Mouse (Mus musculus) layer of hippocampus, adult 9-11 months (tissue): ENCODE measurements around the gene Ctdnep1.

Source experiments
- DNase-seq: peaks from one replicate; pipeline ENCODE4 v3.0.0; 2022

Gene Ctdnep1

GRCm38 (mm10) chr11:69989949-69990348 lies 9.0 kb downstream of the Ctdnep1 start:
- no peak for DNase-seq

DNA sequence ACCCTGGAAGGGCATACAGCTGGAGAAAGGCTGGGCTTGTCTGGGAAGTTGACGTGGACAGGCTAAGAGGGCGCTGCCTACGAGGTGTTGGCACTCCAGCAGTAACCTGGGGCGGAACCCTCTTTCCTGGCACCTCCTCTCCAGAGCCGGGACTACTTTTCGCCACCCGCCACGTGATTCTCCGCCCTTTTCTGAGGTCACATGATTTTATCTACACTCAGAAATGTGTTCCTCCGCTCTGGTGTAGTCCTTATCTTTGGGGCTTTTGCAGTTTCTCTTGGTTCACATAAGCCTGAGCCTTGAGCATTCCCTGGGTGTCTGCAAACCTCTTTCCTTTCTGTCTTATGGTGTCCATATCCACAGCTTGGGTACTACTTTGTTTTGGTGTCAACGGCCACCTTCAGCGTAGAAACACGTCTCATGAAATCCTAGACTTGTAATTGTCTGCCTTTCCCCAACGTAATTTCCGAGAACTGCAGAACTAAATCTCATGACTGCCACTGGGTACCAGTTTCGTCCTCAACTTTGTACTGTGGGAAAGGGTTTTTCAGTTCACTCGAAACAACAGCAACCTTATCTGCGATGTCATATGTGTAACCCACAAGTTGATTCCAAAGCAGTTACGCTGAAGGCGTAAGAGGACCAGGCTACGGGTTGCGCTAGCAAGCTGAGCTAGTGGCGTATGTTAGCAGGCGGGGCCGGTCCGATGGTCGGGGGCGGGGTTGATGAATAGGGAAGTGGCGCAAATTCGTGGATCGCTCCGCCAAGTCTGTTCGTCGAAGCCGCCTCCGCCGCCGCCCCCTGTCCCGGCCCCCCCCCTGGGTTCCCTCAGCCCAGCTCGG lies 10.1 kb downstream of the Ctdnep1 start, which contains the start of gene Gabarap:
Gene Gabarap (plus strand): TSS at position 294 of the 842 bp plus-strand sequence.
- DNase-seq = peak; percentile 97

DNA sequence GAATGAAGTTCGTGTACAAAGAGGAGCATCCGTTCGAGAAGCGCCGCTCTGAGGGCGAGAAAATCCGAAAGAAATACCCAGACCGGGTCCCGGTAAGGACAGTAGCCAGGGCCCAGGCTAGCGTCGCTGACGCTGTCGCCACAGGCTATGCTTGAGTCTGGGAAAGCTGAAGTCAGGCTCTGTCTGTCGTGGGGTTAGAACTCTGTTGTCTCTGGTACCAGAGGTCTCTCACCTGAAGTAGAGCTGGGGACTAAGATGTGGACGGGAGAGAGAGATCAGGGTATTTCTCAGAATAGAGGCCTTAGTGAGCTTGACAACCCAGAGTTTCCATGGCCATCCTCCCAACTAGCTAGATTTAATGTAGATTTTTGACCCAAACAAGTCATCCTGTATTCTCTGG lies 10.8 kb downstream of the Ctdnep1 start:
- DNase-seq = no peak

DNA sequence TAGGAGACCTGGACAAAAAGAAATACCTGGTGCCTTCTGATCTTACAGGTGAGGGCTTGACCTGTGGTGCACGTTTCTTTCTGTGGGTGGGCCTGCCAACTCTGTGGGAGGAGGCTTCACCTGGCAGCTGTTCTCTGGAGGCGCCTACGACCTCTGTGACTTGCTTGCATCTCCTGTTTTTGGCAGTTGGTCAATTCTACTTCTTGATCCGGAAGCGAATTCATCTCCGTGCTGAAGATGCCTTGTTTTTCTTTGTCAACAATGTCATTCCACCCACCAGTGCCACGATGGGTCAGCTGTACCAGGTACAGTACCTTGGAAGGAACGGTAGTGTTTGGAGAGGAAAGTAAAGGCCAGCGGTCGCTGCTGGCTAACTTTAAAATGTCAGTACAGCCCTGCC lies 11.4 kb downstream of the Ctdnep1 start:
- DNase-seq = no peak

GRCm38 (mm10) chr11:69992932-69993331 lies 12.0 kb downstream of the Ctdnep1 start:
- DNase-seq = no peak

GRCm38 (mm10) chr11:69994401-69995090 lies 13.6 kb downstream of the Ctdnep1 start:
- no peak for DNase-seq

DNA sequence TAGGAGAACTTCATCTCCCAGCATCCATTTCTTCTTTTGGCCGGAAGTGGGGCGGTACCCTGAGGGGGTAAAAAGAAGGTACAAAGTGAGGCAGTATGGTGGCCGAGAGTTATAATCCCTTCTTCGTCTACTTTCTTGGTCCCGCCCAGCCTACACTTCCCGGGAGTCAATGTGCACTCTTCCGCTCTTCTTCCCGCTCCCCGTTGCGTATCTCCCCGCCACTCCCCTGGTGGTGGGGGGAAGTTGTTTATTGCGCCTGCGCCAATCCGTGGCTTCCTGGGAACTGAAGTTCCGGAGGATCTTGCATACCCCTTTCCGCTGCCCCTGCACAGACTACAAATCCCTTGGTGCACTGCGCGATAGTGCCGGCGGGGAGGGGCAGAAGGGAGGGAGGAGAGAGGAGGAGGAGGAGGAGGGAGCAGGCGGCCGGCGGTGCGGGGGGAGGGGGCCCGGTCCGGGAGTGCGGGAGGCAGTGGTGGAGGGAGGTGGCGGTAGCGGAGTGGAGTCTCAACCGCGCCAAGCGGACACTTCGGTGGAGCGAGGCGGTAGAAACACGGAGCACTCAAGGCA lies 14.5 kb downstream of the Ctdnep1 start, which contains the start of gene Phf23:
Gene Phf23 (plus strand): TSS at position 387 of the 570 bp plus-strand sequence.
- peak; percentile 99 for DNase-seq

GRCm38 (mm10) chr11:69996161-69997061 lies 15.5 kb downstream of the Ctdnep1 start:
- no peak for DNase-seq

- peak; percentile 84 for DNase-seq
These were observed 16.1 kb downstream of the Ctdnep1 start for GRCm38 (mm10) chr11:69997070-69997509.

DNA sequence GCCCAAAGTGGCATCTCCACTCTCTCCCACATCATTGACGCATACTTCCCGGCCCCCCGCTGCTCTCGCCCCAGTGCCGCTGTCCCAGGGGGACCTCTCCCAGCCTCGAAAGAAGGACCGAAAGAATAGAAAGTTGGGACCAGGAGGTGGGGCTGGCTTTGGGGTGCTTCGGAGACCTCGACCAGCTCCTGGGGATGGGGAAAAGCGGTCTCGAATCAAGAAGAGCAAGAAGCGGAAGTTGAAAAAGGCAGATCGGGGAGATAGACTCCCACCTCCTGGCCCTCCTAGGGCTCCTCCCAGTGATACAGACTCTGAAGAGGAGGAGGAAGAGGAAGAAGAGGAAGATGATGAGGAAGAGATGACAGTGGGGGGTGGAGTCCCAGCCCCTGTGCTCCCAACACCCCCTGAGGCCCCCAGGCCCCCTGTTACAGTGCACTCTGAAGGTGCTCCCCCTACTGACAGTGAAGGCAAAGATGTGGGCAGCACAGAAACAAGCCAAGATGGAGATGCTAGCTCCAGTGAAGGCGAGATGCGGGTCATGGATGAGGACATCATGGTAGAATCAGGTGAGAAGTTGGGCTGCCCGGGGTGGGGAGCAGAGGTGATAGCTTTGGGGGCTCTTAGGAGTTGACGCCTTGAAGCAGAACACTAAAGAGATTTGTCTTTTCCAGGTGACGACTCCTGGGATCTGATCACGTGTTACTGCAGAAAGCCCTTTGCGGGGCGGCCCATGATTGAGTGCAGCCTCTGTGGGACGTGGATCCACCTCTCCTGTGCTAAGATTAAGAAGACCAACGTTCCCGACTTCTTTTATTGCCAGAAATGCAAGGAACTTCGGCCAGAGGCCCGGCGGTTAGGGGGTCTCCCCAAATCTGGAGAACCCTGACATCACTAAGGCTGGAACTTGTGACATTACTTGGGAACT lies 17.9 kb downstream of the Ctdnep1 start:
- DNase-seq = no peak

DNA sequence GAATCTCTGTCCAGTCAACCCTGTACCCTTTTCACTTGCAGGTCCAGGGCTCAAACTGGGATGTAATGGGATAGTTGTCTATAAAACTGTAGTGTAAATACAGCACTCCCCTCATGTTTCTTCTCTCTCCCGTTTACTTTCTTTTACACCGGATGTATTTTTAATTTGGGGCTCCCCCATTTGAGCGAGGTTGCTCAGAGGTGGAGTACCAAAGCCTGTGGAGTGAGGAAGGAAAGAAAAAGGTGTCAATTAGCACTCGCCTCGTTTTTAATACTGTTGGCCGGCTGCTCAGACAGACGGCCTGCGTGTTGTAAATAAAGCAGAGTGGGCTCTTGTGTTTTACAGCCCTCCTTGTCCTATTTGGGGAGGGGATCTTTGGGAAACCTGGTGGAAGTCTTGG lies 18.7 kb downstream of the Ctdnep1 start:
- no peak for DNase-seq

DNA sequence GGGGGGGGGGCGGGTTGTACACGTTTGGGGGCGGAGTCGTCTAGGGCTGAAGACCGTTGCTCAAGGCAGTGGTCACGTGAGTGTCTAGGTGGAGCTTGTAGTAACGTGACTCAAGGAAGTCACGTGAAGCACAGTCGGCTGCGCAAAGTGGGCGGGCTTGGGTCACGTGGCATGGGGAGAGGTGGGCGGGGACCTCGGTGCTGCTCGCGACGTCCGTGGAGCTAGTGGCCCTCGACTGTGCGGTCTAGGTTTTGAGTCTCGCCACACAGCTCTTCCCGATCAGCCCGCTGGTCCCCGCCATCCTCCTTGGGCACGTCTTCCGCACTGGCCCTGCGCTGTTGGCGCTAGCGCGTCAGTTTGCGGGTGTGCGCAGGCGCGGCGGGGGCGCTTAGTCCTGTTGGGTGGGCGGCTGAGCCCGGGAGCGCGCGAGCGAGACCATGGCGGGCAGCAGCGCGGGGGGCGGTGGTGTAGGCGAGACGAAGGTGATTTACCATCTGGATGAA lies 19.5 kb downstream of the Ctdnep1 start, which contains the start of gene Dvl2:
Gene Dvl2 (plus strand): TSS at position 200 of the 503 bp plus-strand sequence.
- DNase-seq = peak; percentile 97

- DNase-seq = no peak
These were observed 20.2 kb downstream of the Ctdnep1 start for GRCm38 (mm10) chr11:70001159-70001558.

GRCm38 (mm10) chr11:70001865-70002264 lies 20.9 kb downstream of the Ctdnep1 start:
- no peak for DNase-seq

GRCm38 (mm10) chr11:70002471-70002870 lies 21.5 kb downstream of the Ctdnep1 start:
- DNase-seq = no peak

DNA sequence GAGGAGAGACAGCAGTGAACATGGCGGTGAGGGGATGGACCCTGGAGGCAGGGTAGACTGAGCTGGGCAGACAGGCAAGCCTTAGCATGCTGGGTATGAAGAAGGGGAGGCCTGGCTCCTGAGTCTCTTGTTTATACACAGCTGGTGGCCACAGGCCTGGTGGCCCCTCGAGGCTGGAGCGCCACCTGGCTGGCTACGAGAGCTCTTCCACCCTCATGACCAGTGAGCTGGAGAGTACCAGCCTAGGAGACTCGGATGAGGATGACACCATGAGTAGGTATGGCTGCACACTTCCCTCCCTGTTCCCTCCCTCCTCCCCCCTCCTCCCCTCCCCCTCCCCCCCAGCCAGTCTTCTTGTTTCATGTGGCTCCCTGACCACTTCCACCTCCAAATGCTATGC lies 24.6 kb downstream of the Ctdnep1 start:
- DNase-seq = no peak

DNA sequence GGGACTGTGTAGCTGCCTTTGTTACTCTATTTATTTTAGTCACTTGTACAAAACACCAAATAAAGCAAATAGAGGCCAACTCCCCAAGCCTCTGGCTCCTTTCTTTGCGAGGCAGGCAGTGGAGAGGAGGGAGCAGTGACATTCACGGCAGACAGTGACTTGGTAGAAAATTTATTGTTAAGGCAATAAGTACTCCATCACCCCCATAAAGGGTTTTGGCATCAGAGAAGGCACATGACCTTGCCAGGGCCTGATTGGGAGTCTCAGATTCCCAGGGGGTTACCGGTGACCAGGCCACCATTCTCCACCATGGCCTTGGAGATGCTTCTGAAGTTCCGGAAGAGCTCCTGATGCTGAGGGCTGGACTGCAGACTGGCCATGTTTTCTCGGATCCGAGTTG lies 29.1 kb downstream of the Ctdnep1 start:
- no peak for DNase-seq

DNA sequence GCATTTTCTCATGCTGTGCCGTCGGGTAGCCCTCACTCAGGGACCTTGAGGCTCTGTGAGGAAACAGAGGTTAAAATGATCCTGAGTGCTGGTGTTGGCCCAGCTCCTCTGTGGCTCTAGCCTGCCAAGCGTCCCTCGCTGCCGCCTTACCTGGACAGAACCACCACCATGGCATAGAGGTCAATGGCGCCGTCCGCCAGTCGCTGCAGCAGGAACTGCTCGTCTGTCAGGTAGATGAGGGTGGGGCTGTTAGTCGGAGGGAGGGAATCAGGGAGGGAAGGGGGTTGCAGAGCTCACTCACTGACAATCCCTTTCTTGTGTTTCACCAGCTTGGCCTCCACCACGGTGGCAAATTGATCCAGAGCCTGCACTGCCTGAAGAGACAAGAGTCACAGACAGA lies 29.6 kb downstream of the Ctdnep1 start:
- no peak for DNase-seq

- no peak for DNase-seq
These were observed 30.0 kb downstream of the Ctdnep1 start for GRCm38 (mm10) chr11:70010961-70011360.

GRCm38 (mm10) chr11:70012931-70013330 lies 32.0 kb downstream of the Ctdnep1 start:
- no peak for DNase-seq

- no peak for DNase-seq
These were observed 32.5 kb downstream of the Ctdnep1 start for GRCm38 (mm10) chr11:70013408-70013807.
